Mouse (Mus musculus): ENCODE measurements around the gene Myg1. TPM values are rescaled to one million over a fixed set of nuclear protein-coding genes. Genes with fewer than 3 reads are reported as not detected.

Gene Myg1
- polyA plus RNA-seq (2014; fragmentation: Nextera tagmentation; extraction: Ambion mirVana), result 113 and 124 TPM in 2 replicates

- Histone ChIP-seq H3K4me2 (ENCODE audit: low read depth, low read length, severe bottlenecking) (peak within 1 kb of the TSS; percentile 87), H3K9me3 (ENCODE audit: control insufficient read depth, low read length) (no peaks in the 10 kb centered on the region), H3K9ac (ENCODE audit: low read length) (peak within 1 kb of the TSS; percentile 77), H3K27me3 (ENCODE audit: control insufficient read depth, insufficient read depth, low read length) (no peaks in the 10 kb centered on the region), H3K4me1 (replicated peaks; ENCODE audit: control insufficient read depth, insufficient read depth, low read length) (peaks cover 9% of the 10 kb centered on the region; the same call in 1 of the 2 replicates), H3K36me3 (ENCODE audit: control insufficient read depth, insufficient read depth, low read length) (peaks cover 5% of the 10 kb centered on the region; the same call in 1 of the 2 replicates), H3K27ac (ENCODE audit: low read depth, low read length) (peak within 1 kb of the TSS; percentile 37; the same call in 1 of the 2 replicates), H3K4me3 (ENCODE audit: low read depth, low read length) (peak within 1 kb of the TSS; percentile 78)
- ATAC-seq (replicated peaks; ENCODE audit: low FRiP score) (peak; percentile 95), DNase-seq (ENCODE audit: low spot score) (peak; percentile 87)
- under 1% methylated on average over 30 of the region's 30 CpGs for WGBS
Measured at GRCm38 (mm10) chr15:102331610-102332015, at the start of gene Myg1. Gene Myg1, plus strand, starts transcription at chr15:102331709.

DNA sequence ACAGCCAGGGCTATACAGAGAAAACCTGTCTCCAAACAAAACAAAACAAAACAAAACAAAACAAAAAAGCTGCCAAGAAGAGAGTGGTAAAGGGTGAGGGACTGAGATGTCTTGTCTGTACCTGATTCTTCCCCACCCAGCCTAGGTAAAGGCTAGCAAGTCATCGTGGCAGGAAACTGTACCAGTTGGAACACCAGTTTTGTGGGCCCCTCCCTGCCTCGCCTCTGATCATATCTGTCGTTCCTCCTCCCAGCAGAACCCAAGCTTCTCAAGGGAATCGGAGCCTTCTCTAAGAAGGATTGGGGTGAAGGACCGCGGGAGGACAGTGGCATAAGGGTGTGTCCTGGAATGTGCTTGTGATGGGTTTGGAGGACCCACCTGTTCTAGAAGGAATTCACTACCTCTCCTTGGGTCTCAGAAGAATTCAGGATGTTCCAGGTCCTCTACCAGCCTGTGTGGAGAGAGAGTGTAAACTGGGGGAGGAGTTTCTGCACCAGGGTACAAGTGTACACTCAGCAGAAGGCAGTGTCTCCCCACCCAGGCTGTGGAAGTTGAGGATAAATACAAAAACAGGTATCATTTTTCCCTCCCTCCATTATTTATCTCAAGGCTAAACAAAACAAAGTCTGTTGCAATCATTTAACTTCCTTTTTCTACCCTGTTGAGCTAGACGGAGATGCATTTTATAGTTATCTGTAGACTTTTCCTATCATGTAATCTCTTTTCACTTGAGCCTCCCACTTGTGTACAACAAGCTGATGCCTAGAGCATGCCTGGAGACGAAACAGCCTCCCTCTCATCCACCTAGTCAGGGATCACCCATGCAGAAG, 48.8 kb upstream of the Myg1 start:
- Histone ChIP-seq H3K4me2 (ENCODE audit: low read depth, low read length, severe bottlenecking) (no peak overlapping the region), H3K36me3 (ENCODE audit: control insufficient read depth, insufficient read depth, low read length) (peaks cover 12% of the 10 kb centered on the region; the same call in 1 of the 2 replicates)
- 91% methylated on average over 8 of the region's 8 CpGs for WGBS

GRCm38 (mm10) chr15:102283648-102284047, 47.9 kb upstream of the Myg1 start:
- H3K36me3 ChIP-seq (ENCODE audit: control insufficient read depth, insufficient read depth, low read length), result peaks cover 12% of the 10 kb centered on the region; the same call in 1 of the 2 replicates
- no peak overlapping the region for H3K4me3 ChIP-seq (ENCODE audit: low read depth, low read length)
- 85% methylated on average over 3 of the region's 3 CpGs for WGBS
- ATAC-seq (replicated peaks; ENCODE audit: low FRiP score), result no peak
- H3K4me2 ChIP-seq (ENCODE audit: low read depth, low read length, severe bottlenecking), result no peak overlapping the region
- 0 out of 2 replicates have a peak, but pooled peaks cover 5% of the 10 kb centered on the region for H3K4me1 ChIP-seq (replicated peaks; ENCODE audit: control insufficient read depth, insufficient read depth, low read length)
- no peaks in the 10 kb centered on the region for H3K9me3 ChIP-seq (ENCODE audit: control insufficient read depth, low read length)
- H3K27me3 ChIP-seq (ENCODE audit: control insufficient read depth, insufficient read depth, low read length), result no peaks in the 10 kb centered on the region
- no peak for DNase-seq (ENCODE audit: low spot score)
- H3K9ac ChIP-seq (ENCODE audit: low read length), result no peak overlapping the region
- no peak overlapping the region for H3K27ac ChIP-seq (ENCODE audit: low read depth, low read length)

More for the DNA sequence above, 48.8 kb upstream of the Myg1 start:
- Histone ChIP-seq H3K9me3 (ENCODE audit: control insufficient read depth, low read length) (no peaks in the 10 kb centered on the region), H3K9ac (ENCODE audit: low read length) (no peak overlapping the region), H3K27me3 (ENCODE audit: control insufficient read depth, insufficient read depth, low read length) (no peaks in the 10 kb centered on the region), H3K4me3 (ENCODE audit: low read depth, low read length) (no peak overlapping the region), H3K27ac (ENCODE audit: low read depth, low read length) (no peak overlapping the region), H3K4me1 (replicated peaks; ENCODE audit: control insufficient read depth, insufficient read depth, low read length) (0 out of 2 replicates have a peak, but pooled peaks cover 5% of the 10 kb centered on the region)
- DNase-seq (ENCODE audit: low spot score), result no peak
- no peak for ATAC-seq (replicated peaks; ENCODE audit: low FRiP score)

DNA sequence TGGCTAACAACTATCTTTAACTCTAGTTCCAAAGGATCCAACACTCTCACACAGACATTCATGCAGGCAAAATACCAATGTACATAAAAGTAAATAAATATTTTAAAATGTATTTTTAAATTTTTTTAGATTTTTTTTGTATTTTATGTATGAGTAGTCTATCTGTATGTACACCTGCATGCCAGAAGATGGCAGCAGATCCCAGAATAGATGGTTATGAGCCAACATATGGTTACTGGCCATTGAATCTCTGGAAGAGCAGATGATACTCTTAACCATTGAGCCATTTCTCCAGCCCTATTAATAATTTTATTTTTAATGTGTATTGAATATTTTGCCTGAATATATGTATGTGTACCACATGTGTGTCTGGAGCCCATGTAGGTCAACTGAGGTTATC, 44.1 kb upstream of the Myg1 start:
- ATAC-seq (replicated peaks; ENCODE audit: low FRiP score) (no peak), DNase-seq (ENCODE audit: low spot score) (no peak)
- no peaks in the 10 kb centered on the region for H3K36me3 ChIP-seq (ENCODE audit: control insufficient read depth, insufficient read depth, low read length)
- no peaks in the 10 kb centered on the region for H3K4me1 ChIP-seq (replicated peaks; ENCODE audit: control insufficient read depth, insufficient read depth, low read length)
- H3K4me3 ChIP-seq (ENCODE audit: low read depth, low read length), result no peak overlapping the region
- no peak overlapping the region for H3K9ac ChIP-seq (ENCODE audit: low read length)
- H3K4me2 ChIP-seq (ENCODE audit: low read depth, low read length, severe bottlenecking), result no peak overlapping the region
- no peak overlapping the region for H3K27ac ChIP-seq (ENCODE audit: low read depth, low read length)
- H3K9me3 ChIP-seq (ENCODE audit: control insufficient read depth, low read length), result no peaks in the 10 kb centered on the region
- H3K27me3 ChIP-seq (ENCODE audit: control insufficient read depth, insufficient read depth, low read length), result no peaks in the 10 kb centered on the region

GRCm38 (mm10) chr15:102295633-102296367, 35.7 kb upstream of the Myg1 start, which contains the start of gene Espl1:
Gene Espl1, plus strand, starts transcription at chr15:102296266.
- peak; percentile 98 for ATAC-seq (replicated peaks; ENCODE audit: low FRiP score)
- 7% methylated on average over 25 of the region's 25 CpGs for WGBS

GRCm38 (mm10) chr15:102296368-102297006, 35.0 kb upstream of the Myg1 start:
- Histone ChIP-seq H3K4me1 (replicated peaks; ENCODE audit: control insufficient read depth, insufficient read depth, low read length) (peaks cover 5% of the 10 kb centered on the region; the same call in 1 of the 2 replicates), H3K27me3 (ENCODE audit: control insufficient read depth, insufficient read depth, low read length) (no peaks in the 10 kb centered on the region), H3K4me2 (ENCODE audit: low read depth, low read length, severe bottlenecking) (peak overlapping the region; percentile 78), H3K36me3 (ENCODE audit: control insufficient read depth, insufficient read depth, low read length) (peaks cover 13% of the 10 kb centered on the region; the same call in 1 of the 2 replicates), H3K9ac (ENCODE audit: low read length) (peak overlapping the region; percentile 69), H3K4me3 (ENCODE audit: low read depth, low read length) (peak overlapping the region; percentile 83), H3K27ac (ENCODE audit: low read depth, low read length) (0 out of 2 replicates have a peak overlapping the region, but pooled peaks have one; percentile 18), H3K9me3 (ENCODE audit: control insufficient read depth, low read length) (no peaks in the 10 kb centered on the region)
- 4% methylated on average over 24 of the region's 24 CpGs for WGBS
- ATAC-seq (replicated peaks; ENCODE audit: low FRiP score) (no peak), DNase-seq (ENCODE audit: low spot score) (no peak)

More at GRCm38 (mm10) chr15:102295633-102296367, 35.7 kb upstream of the Myg1 start, which contains the start of gene Espl1:
- peak within 1 kb of the TSS; percentile 83 for H3K4me3 ChIP-seq (ENCODE audit: low read depth, low read length)
- peaks cover 5% of the 10 kb centered on the region; the same call in 1 of the 2 replicates for H3K4me1 ChIP-seq (replicated peaks; ENCODE audit: control insufficient read depth, insufficient read depth, low read length)
- H3K27me3 ChIP-seq (ENCODE audit: control insufficient read depth, insufficient read depth, low read length), result no peaks in the 10 kb centered on the region
- H3K9ac ChIP-seq (ENCODE audit: low read length), result peak within 1 kb of the TSS; percentile 69
- 0 out of 2 replicates have a peak within 1 kb of the TSS, but pooled peaks have one; percentile 18 for H3K27ac ChIP-seq (ENCODE audit: low read depth, low read length)
- peak within 1 kb of the TSS; percentile 78 for H3K4me2 ChIP-seq (ENCODE audit: low read depth, low read length, severe bottlenecking)
- H3K36me3 ChIP-seq (ENCODE audit: control insufficient read depth, insufficient read depth, low read length), result peaks cover 13% of the 10 kb centered on the region; the same call in 1 of the 2 replicates
- H3K9me3 ChIP-seq (ENCODE audit: control insufficient read depth, low read length), result no peaks in the 10 kb centered on the region
- peak; percentile 97 for DNase-seq (ENCODE audit: low spot score)

DNA sequence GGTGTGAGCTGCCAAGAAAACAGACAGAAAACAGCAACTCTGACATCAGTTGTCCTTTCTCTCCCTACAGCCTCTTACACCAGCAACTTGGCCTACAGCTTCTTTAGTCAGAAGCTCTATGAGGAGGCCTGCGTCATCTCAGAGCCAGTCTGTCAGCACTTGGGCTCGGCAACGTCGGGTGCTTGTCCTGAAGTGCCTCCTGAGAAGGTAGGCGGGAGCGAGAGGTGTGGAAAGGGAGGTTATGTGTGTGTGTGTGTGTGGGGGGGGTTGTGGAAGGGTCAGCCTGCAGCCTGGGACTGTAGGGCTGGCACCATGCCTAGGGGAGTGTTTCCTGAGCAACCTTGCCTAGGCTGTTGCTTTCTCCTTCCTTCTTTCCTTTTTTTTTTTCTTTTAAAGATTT, 29.0 kb upstream of the Myg1 start:
- Histone ChIP-seq H3K27ac (ENCODE audit: low read depth, low read length) (no peak overlapping the region), H3K4me3 (ENCODE audit: low read depth, low read length) (no peak overlapping the region), H3K9ac (ENCODE audit: low read length) (no peak overlapping the region), H3K4me2 (ENCODE audit: low read depth, low read length, severe bottlenecking) (no peak overlapping the region), H3K36me3 (ENCODE audit: control insufficient read depth, insufficient read depth, low read length) (peaks cover 27% of the 10 kb centered on the region), H3K9me3 (ENCODE audit: control insufficient read depth, low read length) (no peaks in the 10 kb centered on the region), H3K27me3 (ENCODE audit: control insufficient read depth, insufficient read depth, low read length) (no peaks in the 10 kb centered on the region), H3K4me1 (replicated peaks; ENCODE audit: control insufficient read depth, insufficient read depth, low read length) (no peaks in the 10 kb centered on the region)
- ATAC-seq (replicated peaks; ENCODE audit: low FRiP score), result no peak
- WGBS, result 93% methylated on average over 6 of the region's 6 CpGs
- no peak for DNase-seq (ENCODE audit: low spot score)

- Histone ChIP-seq H3K36me3 (ENCODE audit: control insufficient read depth, insufficient read depth, low read length) (peaks cover 11% of the 10 kb centered on the region), H3K27me3 (ENCODE audit: control insufficient read depth, insufficient read depth, low read length) (no peaks in the 10 kb centered on the region), H3K4me1 (replicated peaks; ENCODE audit: control insufficient read depth, insufficient read depth, low read length) (no peaks in the 10 kb centered on the region), H3K4me2 (ENCODE audit: low read depth, low read length, severe bottlenecking) (no peak overlapping the region), H3K9ac (ENCODE audit: low read length) (no peak overlapping the region), H3K9me3 (ENCODE audit: control insufficient read depth, low read length) (no peaks in the 10 kb centered on the region), H3K27ac (ENCODE audit: low read depth, low read length) (no peak overlapping the region), H3K4me3 (ENCODE audit: low read depth, low read length) (no peak overlapping the region)
- DNase-seq (ENCODE audit: low spot score) (no peak), ATAC-seq (replicated peaks; ENCODE audit: low FRiP score) (no peak)
- 90% methylated on average over 9 of the region's 9 CpGs for WGBS
Measured at GRCm38 (mm10) chr15:102308717-102309116, 22.8 kb upstream of the Myg1 start.

Measured in forebrain, embryonic 11.5 days (tissue).